Mouse (Mus musculus) small intestine, adult 2 months (tissue): ENCODE measurements at regions not wholly inside any gene's neighbourhood (a gene's known extent, or its start where the extent isn't known, plus 50 kb on each side); places are given as distances from the start of the nearest gene placed in this dataset.

Source experiments
- CTCF ChIP-seq: fragments of 200-500 bp; IDR thresholded peaks from 2 replicates; pipeline ENCODE4 v1.5.1; 2012; ENCODE audit warnings: low read depth, mild to moderate bottlenecking, control low read depth, inconsistent platforms, low read length, moderate library complexity, mixed read lengths; ENCODE audit not compliant: insufficient replicate concordance, insufficient read length; ENCODE audit errors: extremely low read depth
- POLR2A ChIP-seq: fragments of 200-500 bp; IDR thresholded peaks from 2 replicates; pipeline ENCODE4 v1.6.1; 2012; ENCODE audit warnings: low read depth, mild to moderate bottlenecking, control low read depth, inconsistent platforms, low read length, moderate library complexity

- TF ChIP-seq POLR2A: no peak
- no peak for TF ChIP-seq CTCF
Measured at GRCm38 (mm10) chr1:73113137-73113536, 97.4 kb upstream of the Tnp1 start.
